Mouse (Mus musculus): ENCODE measurements around the gene Col5a3.

Gene Col5a3

DNA sequence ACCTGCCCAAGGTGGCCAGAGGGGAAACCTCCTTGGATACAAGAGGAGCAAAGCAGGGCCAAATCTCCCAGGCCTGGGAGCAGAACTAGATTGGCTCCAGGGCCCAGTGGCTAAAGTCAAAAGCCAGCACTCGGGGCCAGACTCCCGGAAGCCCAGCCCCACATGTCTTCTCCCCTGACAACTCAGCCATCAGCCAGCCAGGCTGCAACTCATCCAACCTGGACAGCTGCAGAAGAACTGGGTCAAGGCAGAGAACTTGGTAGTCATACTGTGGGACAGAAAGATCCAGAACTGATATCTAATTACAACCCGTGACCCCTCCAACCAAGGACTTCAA lies 9.7 kb downstream of the Col5a3 start:
- no peak for DNase-seq

DNA sequence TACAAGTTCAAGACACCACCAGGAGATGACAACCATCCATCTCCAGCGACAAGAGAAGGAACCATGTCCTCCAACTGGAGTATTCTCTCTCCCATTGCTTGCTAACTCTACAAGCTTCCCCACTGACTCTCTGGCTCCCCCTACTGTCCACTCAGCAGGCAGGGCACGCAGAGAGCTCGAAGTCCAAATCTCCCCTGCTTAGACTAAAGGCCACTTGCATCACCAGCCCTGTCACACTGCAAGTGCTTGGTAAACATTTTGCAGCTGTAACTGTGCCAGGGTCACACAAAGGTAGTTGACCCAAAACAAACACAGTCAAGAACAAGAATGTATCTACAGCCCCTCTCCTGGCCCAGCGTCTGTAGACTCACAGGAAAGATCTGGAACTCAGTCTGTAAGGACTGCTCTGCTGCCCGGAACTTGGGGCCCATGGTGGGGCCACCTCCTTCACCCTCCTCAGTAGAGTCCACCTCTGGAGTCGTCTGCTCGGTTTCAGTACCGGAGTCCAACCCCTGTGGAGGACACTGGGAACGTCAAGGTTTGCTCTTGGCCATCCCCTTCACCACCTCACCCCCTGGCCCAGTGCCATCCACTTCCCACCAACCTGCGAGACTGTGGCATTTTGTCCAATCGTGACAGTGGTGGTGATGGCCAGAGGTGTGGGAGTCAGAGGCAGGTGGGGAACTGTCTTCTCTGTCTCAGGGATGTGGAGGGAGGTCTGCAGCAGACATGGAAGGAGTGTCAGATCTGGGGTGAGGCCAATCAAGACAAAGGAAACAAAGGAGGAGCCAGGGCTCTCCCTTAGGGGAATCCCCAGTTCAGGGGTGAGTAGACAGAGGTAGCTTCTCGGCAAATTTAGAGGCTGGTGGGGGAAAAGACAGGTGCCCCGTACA lies 10.4 kb downstream of the Col5a3 start:
- peak; percentile 44 to 66 for DNase-seq

DNA sequence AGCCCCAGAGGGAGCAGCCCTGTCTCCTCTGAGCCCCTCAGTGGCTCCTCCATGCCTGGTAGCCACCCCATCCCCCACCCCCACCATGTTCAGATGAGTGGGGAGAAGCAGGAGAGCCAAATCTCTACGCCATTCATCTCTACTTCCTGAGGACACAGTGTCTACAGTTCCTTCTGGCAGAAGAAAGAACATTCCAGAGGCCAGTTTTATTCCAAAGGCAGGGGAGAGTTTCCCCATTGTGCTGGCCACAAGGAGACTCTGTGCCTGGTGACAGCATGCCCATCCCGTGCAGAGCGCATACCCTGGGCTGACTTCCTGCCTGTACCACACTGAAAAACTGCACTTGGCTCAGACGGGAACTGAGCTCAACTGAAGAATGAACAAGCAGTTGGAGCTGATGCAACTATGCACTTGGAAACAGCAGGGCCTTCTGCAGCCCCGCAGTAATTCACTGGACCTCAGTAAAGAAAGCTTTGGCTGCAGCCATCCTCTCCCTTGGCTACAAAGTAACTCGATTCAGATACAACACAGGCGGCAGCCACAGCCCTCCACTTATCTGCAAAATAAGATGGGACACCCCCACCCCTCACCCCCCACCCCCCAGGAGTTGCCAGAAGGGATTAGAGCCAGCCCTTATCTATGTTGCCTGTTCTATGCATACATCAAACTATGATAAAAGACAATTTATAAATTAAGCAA lies 20.6 kb downstream of the Col5a3 start:
- DNase-seq: peak; percentile 49 to 54

DNA sequence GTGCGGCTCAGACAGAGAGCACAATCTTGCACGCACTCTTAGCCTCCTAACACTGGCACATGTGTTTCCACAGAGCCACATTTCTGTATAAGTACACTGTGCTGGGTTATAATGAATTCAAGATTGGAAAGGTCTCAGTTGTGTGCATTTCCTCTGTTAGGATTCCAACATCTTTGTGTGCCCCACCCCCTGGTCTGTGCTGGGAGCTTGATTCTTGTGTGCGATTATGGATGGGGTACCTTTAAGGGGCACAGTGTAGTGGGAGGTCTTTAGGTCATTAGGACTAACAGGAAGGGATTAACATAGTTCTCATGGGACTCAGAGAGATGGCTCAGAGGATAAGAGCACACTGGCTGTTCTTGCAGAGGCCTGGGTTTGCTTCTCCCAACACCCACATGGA lies 24.5 kb downstream of the Col5a3 start:
- no peak for DNase-seq

DNA sequence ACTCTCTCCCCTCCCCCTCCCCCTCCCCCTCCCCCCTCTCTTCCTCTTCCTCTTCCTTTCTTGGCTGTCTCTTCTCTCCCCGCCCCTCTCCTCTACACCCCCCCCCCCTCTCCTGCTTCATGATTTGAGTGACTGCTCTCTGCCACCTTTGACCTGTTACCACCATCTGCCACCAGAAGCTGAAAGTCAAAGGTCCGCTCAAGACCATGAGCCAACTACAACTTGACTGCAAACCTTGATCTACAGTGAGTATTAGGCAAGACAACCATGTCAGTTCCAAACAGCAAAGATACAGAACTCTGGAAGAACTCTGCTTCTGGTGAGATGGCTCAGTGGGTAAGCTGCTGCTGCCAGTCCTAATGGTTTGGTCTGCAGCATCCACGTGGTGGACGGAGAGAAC lies 25.2 kb downstream of the Col5a3 start:
- DNase-seq: no peak

DNA sequence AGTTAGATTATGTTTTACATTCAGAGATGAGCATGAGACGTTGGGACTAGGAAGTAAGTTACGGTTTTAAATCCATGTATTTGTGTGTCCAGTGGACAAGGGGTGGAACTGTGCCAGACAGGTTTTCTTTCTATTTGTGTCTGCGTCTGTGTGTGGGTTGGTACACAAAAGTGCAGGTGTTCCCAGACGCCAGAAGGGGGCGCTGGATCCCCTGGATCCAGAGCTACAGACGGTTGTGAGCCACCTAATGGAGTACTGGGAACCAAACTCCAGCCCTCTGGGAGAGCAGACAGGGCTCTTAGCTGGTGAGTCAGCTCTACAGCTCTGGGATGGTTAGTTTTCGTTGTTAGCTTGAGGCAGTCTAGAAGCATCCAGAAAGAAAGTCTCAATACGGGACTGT lies 26.9 kb downstream of the Col5a3 start:
- no peak for DNase-seq

DNA sequence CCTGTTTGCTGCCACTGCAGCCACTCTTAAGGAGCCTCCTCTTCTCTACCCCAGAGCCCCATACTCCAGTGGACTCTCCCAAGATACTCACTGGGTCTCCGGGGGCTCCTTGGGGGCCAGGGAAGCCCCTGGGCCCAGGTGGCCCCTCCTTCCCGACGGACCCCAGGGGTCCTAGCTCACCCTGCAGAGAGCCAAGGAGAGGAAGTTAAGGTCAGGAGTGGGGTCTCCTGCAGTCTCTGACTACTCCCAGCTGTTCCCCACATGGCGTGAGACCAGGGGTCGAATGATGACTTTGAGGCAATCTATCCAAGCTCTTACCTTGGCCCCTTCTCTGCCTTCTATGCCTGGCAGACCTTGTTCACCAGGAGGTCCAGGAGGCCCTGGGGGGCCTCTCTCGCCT lies 29.8 kb downstream of the Col5a3 start:
- DNase-seq: no peak

DNA sequence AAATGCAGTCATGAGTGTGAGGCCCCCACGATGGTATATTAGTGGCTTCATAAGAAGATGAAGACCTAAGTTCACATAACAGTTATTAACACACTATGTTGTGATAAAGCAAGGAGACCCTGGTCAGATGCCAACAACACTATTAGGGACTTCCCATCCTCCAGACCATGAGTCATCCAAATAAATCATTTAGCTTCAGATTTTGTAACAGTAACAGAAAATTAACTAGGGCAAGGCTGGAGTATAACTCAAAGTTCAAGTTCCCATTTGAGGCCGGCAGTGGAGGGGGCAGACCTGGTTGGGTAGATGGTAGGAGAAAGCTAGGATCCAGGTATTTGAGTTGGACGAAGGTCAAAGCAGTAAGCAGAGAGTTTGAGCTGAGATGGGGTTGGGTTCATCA lies 33.6 kb downstream of the Col5a3 start:
- no peak for DNase-seq

DNA sequence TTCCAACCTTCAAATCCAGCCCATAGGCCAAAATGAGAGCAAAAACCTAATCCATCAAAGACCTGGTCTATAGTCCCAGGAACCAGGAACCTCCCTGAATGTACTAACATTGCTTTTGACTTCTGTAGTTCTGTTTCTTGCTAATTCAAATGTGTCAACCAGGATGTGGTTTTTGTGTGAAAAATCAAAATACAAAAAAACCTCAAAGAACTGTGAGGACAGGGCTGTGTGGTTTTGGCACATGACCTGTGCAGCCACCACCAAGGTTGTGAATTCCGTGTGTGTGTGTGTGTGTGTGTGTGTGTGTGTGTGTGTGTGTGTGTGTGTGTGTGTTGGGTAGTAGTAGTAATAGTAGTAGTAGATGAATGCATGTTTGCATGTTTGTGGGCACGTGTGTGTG lies 49.6 kb downstream of the Col5a3 start:
- DNase-seq: no peak

DNA sequence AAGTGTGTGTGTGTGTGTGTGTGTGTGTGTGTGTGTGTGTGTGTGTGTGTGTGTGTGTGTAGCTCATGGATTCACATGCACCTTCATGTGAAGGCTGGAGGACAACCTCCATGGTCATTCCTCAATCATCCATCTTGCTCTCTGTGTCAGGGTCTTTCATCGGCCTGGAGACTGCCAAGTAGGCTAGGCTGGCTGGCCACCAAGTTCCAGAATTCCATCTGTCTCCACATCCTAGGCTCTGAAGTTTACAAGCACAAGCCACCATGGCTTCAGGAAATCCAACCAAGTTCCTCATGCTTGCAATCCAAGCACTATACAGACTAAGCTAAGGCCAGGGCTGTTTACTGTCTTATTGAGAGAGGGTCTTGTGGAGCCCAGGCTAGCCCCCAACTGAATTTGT lies 51.8 kb downstream of the Col5a3 start:
- DNase-seq: peak; percentile 66 to 74

DNA sequence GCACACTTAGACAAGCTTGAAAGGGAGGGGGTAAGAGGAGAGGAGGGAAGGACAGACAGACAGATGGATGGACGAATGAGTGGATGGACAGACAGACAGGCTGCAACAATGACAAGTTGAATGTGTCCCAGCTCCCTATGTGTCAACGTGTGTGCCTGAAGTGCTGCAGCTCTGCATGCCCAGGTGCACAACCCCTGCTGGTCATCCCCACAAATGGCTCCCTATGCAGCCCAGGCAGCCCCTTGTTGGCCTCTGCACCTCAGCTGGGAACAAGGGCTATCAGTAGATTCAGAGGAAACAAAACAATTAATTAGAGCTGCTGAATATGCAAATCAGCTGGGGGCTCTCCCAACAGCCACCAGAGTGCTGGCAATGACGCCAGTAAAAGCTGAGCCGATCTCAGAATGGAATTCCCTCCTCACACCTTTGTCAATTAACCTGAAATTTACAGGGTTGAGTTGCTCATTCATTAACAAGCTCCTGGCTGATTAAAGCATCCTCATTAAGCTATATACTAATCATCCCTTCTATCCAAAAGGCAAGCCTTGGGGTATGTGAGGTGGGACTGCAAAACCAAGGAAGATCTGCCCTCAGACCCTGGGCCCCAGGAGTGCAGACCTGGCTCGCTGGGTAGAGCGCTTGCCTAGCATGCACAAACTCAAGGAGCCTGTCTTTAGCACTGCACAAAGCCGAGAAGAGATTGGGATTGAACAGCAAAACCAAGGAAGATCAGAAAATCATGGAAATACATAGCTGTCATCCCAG lies 52.5 kb downstream of the Col5a3 start:
- DNase-seq: no peak

DNA sequence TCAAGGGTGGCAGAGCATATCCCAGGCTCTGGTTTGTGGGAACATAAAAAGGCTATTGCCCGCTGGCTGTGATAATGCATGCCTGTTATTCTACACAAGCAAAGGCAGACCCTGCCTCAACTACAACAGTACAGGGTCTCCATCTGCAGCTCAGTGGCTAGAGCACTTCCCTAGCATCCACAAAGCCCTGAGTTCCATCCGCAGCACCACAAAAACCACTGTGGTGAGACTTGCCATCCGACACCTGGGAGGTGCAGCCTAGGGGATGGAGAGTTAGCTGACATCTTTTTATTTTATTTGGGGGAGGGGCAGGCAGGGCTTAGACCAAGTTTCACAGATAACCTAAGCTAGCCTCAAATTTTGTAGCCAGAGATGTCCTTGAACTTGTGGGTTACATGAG lies 53.5 kb downstream of the Col5a3 start:
- DNase-seq: no peak

DNA sequence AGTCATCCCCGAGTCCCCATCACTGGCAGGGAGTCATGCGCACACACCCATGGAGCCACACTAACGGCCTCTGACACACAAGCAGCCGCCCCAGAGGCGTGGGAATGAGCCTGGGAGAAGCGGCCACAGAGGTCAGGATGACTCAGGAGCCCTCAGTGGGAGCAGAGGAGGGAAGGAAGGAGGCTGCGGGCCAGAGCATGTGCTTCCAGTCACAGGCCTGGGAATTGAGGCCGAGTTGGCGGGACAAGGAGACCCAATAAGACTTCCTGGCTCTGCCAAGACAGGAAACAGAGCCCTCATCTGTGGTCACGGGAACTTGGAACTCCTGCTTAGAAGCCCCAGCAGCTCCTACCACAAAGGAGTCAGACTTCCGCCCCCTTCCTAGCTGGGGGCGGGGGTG lies 54.1 kb downstream of the Col5a3 start:
- DNase-seq: no peak

DNA sequence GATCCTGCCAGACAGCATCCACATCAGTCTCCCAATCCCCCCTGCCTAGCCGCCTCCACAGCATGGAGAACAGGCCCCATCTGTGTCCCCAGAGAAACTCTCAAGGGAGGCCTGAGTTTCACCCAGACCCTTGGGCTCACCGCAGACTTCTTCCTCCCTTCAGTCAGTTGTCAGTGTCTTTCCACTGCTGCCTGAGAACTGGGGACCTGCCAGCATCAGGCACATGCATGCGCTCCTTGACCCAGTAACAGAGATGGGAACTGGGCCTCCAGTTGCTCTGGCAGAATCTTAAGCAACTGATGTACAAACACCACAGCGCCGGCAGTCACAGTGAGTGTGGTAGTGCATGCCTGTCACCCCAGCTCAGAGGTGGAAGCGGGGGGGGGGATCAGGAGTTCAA lies 56.0 kb downstream of the Col5a3 start:
- no peak for DNase-seq

DNA sequence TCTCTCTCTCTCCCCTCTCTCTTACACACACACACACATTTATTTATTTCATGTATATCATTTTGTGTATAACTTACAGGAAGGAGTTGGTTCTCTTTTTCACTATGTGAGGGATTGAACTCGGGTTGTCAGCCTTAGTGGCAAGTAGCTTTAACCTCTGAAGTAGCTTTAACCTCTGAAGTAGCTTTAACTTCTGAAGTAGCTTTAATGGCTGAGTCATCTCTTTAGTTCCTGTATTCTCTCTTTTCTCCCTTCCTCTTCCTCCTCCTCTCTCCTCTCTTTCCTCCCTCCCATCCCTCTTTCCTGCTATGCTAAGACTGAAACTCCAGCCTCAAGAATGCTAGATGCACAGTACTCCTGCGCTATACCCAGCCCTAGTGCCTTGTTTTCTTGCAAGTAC lies 56.6 kb downstream of the Col5a3 start:
- DNase-seq: no peak

DNA sequence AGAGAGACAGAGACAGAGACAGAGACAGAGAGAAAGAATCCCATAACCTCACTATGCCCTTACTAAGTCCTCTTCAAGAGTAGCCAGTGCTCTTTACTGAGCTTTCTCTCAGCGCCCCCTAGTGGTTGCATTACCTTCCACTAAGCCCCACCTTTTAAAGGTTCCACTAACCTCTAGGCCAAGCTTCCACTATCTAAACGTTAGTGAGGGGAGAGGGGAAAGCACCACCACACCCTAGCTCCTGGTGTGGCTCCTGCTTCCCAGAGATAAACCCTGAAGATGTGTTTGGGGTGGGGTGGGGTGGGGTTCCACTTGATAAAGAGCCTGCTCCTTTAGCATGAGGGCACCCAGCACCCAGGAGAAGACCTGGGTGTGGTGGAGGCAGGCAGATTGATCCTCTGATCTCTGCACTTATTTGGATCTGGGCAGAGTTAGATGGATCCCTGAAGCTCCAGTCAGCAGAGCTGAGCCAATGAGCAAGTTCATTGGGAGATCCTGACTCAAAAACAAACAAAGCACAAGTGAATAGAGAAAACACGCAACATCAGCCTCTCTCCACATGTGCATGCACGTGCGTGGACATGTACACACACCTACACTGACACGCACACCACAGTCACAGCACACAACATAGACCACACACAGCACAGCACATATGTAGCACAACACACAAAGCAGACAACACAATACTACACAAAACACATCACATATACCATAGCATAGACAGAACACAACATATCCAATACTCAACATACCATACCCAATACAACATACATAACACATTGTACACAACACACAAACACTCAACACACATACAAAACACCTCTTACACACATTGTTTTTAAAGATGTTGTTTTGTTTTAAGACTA lies 57.5 kb downstream of the Col5a3 start:
- peak; percentile 61 to 82 for DNase-seq

DNA sequence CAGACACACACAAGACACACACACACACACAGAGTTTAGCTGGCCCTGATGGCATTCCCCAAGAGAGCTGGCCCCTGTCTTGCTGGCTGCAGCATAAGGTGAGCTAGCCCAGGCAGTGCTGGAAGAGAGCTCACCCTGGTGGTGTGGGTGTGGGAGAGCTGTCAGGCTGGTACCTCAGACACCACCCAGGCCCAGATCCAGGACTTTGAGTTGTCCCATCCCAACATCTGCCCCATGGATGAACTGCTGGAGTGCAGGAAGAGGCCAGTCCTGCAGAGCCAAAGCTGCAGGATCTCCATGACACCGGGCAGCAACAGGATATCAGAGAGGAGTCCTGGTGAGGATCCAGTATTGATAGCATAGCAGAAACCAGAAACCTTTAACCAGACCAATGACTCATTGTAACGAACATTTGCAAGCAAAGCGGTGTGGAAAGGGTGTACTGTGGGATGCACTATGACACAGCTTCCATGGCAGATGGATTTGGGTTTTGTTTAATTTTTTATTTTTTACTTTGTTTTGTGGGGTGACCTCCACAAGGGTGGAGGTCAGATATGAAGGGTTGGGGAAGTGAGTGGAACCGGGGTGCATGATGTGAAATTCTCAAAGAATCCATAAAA lies 58.7 kb downstream of the Col5a3 start:
- no peak for DNase-seq

DNA sequence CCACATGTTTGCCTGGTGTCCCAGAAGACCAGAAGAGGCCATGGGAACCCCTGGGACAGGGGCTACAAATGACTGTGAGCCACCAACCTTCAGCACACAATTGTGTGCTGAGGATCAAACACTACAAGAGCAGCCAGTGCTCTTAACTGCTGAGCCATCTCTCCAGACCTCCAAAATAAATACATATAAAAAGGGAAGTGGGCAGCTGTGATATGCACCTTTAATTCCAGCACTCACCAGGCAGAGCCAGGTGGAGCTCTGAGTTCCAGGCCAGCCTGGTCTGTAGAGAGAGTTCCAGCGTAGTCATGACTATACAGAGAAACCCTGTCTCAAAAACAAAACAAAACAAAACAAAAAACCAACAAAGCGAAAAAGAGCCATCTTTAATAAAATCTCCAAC lies 60.5 kb downstream of the Col5a3 start:
- no peak for DNase-seq

DNA sequence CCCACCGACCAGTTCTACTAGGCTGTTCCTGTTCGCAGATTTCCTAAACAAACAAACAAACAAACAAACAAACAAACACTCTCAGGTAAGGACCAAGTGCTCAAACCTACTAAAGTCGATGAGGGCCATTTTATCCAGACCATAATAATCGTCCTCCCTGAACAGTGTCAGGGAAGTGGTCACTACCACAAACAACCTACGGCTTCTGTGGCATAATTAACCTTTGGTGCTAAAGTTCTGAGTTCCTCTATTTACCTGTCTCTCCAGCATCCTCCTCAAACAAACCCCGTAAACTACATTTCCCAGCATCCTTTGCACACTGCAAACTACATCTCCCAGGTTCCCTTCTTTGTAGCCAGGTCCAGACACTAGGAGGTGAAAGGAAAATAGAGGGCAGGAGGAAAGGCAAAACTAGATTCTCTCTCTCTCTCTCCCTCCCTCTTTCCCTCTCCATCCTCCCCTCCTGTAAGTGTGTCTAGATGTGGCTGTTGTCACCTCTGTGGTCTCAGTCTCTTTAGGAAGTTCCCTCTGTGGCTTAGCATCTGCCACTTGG lies 63.3 kb downstream of the Col5a3 start:
- peak in 1 of 2 experiments; percentile 39 for DNase-seq

DNA sequence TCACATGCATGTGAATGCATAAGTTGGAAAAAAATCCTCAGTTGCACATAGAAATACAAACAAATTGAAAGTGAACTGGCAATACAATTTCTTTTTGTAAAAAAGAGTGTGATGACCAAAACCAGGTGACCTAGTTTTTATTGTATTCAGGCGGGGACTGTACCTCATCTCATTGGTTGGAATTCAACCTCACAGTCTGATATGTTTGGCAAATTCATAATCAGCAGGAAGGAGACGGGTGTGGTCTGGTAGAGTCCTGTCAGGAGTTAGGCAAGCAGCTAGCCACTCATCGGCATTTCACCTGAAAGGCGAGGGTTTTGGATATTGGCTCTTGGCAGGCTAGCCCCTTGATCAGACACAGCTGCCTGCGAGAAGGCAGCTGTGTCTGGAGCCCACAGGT lies 65.7 kb downstream of the Col5a3 start:
- DNase-seq: no peak

DNA sequence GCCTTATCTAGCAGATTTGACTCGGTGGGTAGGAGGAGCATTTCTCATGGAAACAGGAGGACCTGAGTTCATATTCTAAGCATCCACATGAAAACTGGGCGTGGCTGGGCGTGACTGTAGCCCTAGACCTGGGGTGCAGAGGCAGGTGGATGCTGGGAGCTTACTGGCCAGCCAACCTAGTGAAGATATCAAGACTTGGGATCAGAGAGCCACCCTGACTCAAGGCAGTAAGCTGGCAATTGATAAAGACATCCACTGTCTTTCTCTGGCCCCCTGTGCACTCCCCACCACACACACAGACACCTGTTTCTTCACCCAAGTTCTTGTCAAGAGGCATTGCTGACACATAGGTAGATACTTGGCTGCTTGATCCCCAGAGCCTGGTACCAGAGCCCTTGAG lies 66.3 kb downstream of the Col5a3 start:
- no peak for DNase-seq

DNA sequence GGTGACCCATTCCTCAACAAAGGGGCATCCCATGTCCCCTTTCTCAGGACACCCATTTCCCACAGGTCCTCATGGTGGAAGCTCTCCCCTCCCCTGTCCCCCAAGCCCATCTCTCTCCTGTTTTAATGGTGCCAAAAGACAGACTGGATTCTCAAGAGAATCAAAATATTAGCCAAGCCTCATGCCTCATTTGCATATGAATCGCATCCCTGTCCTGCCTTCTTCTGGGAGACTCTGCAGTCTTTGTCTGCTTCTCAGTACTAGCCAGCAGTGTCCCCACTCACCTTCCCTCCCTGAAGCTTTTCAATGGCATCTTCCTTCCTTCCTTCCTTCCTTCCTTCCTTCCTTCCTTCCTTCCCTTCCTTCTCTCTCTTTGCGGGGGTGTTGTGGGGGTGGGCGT lies 67.2 kb downstream of the Col5a3 start:
- no peak for DNase-seq

Data from cerebellum, postnatal 14 days (tissue).